Mouse (Mus musculus) CD4-positive, CD25-positive, alpha-beta regulatory T cell, adult 9 weeks (primary cell): ENCODE measurements around the gene Slc50a1. TPM values are rescaled to one million over a fixed set of nuclear protein-coding genes. Genes with fewer than 3 reads are reported as not detected.

Source experiments
- polyA plus RNA-seq: library from polyadenylated mRNA; unstranded; fragments of 100-300 nt; shearing (Covaris generic); gene quantifications from one replicate; pipeline ENCODE4 v1.2.1, GENCODE M21; 2017

Gene Slc50a1
- polyA plus RNA-seq: 288 TPM

GRCm38 (mm10) chr3:89270051-89270755 lies at the start of gene Slc50a1:
Gene Slc50a1, minus strand, starts transcription at chr3:89270570.

GRCm38 (mm10) chr3:89280606-89281511 lies 10.5 kb upstream of the Slc50a1 start, which contains the start of gene Efna1:
Gene Efna1, minus strand, starts transcription at chr3:89281142.

DNA sequence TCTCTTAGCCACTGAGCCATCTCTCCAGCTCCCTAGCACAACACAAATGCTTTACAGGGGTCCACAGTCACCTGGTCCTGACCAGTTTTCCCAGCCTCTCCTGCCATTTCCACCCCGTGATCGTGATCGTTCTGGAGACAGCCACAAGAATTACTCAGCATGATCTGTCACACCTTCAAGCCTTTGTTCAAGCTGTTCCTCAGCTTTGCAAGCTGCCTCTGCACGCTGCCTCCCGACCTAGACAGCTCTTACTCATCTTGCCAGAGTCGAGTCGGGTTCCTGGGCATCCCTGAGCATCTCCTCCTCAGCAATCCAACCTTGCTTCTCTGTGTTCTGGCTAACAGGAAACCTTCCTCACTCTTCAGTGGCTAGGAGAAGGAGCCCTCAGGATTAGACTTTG lies 11.3 kb downstream of the Slc50a1 start, which contains the start of gene Dpm3:
TSS of gene Dpm3 (plus strand) at position 283 of the 400 bp plus-strand sequence.

GRCm38 (mm10) chr3:89246261-89247100 lies 23.9 kb downstream of the Slc50a1 start, which contains the start of gene Trim46:
Gene Trim46, minus strand, starts transcription at chr3:89246309.

DNA sequence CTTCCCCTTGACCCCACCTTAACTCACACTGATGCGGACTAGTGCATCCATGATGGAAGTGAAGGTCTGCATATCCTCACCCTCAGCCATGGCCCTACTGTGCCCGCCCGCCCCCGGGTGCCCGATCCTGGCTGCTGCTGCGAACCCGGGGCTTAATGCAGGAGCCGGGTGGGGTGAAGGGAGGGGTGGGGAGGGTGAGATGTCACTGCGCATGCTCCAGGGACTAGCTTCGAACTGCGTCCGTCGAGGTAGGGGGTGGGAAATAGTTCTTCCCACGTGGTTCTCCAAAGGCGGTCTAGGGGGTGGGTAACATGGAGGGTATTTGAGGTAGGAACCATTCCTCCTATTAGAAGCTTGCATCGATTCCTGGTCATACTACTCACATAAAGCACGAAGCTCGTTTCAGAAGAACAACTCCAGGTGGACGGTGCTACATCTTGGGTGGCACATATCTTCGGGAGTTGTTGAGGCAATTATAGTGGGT lies 24.6 kb downstream of the Slc50a1 start, which contains the start of gene Krtcap2:
TSS of gene Krtcap2 (plus strand) at position 279 of the 484 bp plus-strand sequence.

GRCm38 (mm10) chr3:89228836-89229235 lies 41.5 kb downstream of the Slc50a1 start, which contains the start of gene Muc1:
Gene Muc1, plus strand, starts transcription at chr3:89229057.

DNA sequence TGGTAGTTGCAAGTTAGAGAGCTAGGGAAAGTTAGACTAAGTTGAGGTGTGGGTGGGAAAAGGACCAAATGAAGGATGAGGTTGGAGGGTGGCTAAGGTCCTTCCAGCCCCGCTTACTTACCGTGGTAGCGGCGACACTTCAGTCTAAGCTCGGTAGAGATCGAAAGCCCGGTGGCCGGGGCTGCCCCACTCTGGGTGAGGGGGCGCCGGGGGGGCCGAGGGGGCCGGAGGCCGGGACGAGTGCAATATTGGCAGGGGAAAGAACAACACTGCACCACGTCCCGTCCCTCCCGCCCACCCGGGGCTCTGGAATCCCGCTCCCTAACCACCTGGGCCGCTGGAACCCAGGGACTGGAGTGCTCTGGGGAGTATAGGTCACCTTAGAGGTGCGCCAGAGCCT lies 43.5 kb downstream of the Slc50a1 start, which contains the start of gene Mtx1:
TSS of gene Mtx1 (minus strand) at position 189 of the 400 bp plus-strand sequence.

Other genes with a start within 250 kb of the Slc50a1 start
- gene Rusc1, start 177.3 kb downstream of the Slc50a1 start, polyA plus RNA-seq: 55.7 TPM
- not detected for gene Gm43738, start 169.5 kb downstream of the Slc50a1 start, polyA plus RNA-seq
- gene Fdps, start 168.6 kb downstream of the Slc50a1 start, polyA plus RNA-seq: 114 TPM
- not detected for gene Pklr, start 134.4 kb downstream of the Slc50a1 start, polyA plus RNA-seq
- 1.4 TPM for gene Hcn3, start 110.4 kb downstream of the Slc50a1 start, polyA plus RNA-seq
- 24.5 TPM for gene Clk2, start 105.8 kb downstream of the Slc50a1 start, polyA plus RNA-seq
- 319 TPM for gene Scamp3, start 93.1 kb downstream of the Slc50a1 start, polyA plus RNA-seq
- gene Fam189b, start 87.4 kb downstream of the Slc50a1 start, polyA plus RNA-seq: 240 TPM
- gene Gba, start 67.6 kb downstream of the Slc50a1 start, polyA plus RNA-seq: 144 TPM
- gene Thbs3, start 55.4 kb downstream of the Slc50a1 start, polyA plus RNA-seq: 2.3 TPM
- 151 TPM for gene Mtx1, start 43.5 kb downstream of the Slc50a1 start, polyA plus RNA-seq
- gene Muc1, start 41.5 kb downstream of the Slc50a1 start, polyA plus RNA-seq: 0.79 TPM
- gene Krtcap2, start 24.6 kb downstream of the Slc50a1 start, polyA plus RNA-seq: 281 TPM
- 4.5 TPM for gene Trim46, start 24.3 kb downstream of the Slc50a1 start, polyA plus RNA-seq
- gene Dpm3, start 11.2 kb downstream of the Slc50a1 start, polyA plus RNA-seq: 132 TPM
- gene Efna1, start 10.6 kb upstream of the Slc50a1 start, polyA plus RNA-seq: not detected
- gene Efna3, start 52.4 kb upstream of the Slc50a1 start, polyA plus RNA-seq: not detected
- gene Efna4, start 67.5 kb upstream of the Slc50a1 start, polyA plus RNA-seq: 0.46 TPM
- gene Adam15, start 79.4 kb upstream of the Slc50a1 start, polyA plus RNA-seq: 7.2 TPM
- gene Dcst2, start 91.4 kb upstream of the Slc50a1 start, polyA plus RNA-seq: 0.20 TPM
- 1.0 TPM for gene Dcst1, start 94.7 kb upstream of the Slc50a1 start, polyA plus RNA-seq
- gene Zbtb7b, start 124.2 kb upstream of the Slc50a1 start, polyA plus RNA-seq: 62.0 TPM
- not detected for gene Lenep, start 132.2 kb upstream of the Slc50a1 start, polyA plus RNA-seq
- gene Flad1, start 141.3 kb upstream of the Slc50a1 start, polyA plus RNA-seq: 69.2 TPM
- gene Cks1b, start 147.8 kb upstream of the Slc50a1 start, polyA plus RNA-seq: 30.0 TPM
- 99.8 TPM for gene Shc1, start 147.9 kb upstream of the Slc50a1 start, polyA plus RNA-seq
- gene Pygo2, start 159.6 kb upstream of the Slc50a1 start, polyA plus RNA-seq: 25.5 TPM
- 175 TPM for gene Pbxip1, start 166.1 kb upstream of the Slc50a1 start, polyA plus RNA-seq
- 27.0 TPM for gene Pmvk, start 184.0 kb upstream of the Slc50a1 start, polyA plus RNA-seq
- gene Kcnn3, start 249.6 kb upstream of the Slc50a1 start, polyA plus RNA-seq: not detected